Mouse (Mus musculus) heart, adult 11 months (tissue): ENCODE results near the gene Wdr76.

Source experiments
- DNase-seq: peaks from one replicate; pipeline ENCODE4 v3.0.0; 2022

Gene Wdr76

DNA sequence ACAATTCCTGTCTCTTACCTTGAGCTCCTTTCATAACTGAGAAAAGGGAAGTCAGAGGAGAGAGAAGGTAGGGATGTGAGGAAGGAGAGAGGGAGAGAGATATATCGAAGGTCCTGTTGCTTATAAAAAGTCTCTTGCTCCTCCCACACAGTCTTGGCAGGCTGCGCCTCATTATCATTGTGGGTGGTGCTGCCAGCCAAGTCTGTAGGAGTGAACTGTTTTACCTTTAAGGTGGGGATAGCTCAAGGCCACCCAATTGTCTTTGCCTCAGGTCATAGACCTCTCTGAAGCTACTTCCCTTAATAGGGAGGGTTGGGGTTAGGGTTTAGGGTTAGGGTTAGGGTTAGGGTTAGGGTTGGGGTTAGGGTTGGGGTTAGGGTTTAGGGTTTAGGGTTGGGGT is 15.5 kb downstream of the Wdr76 start:
- no peak for DNase-seq

DNA sequence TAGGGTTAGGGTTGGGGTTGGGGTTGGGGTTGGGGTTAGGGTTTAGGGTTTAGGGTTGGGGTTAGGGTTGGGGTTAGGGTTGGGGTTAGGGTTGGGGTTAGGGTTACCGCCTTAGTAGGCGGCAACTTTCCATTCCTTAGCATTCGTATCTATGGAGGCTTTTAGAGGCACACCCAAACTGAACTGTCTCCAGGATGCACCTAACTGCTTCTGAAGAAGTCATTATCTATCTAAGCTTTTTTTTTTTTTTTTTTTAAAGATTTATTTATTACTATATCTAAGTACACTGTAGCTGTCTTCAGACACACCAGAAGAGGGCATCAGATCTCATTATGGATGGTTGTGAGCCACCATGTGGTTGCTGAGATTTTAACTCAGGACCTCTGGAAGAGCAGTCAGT is 16.3 kb downstream of the Wdr76 start:
- DNase-seq, result peak; percentile 14

- peak; percentile 49 for DNase-seq
These were observed 18.5 kb downstream of the Wdr76 start for GRCm38 (mm10) chr2:121525056-121525455.

DNA sequence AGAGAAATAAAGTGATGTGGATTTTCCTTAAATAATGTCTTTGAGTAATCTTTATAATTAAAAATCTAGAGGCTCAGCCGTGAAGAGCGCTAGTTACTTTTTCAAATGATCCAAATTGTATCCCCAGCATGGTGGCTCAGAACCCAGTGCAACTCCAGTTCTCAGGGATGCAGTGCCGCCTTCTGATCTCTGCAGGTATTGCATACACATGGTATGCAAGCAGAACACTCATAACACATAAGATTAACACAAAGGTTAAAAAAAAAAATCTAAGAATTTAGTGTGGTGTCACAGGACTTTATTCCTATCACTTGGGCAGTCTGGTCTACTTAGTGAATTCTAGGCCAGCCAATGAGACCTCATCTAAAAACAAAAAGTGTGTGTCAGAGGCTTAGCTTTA is 38.3 kb downstream of the Wdr76 start:
- no peak for DNase-seq

DNA sequence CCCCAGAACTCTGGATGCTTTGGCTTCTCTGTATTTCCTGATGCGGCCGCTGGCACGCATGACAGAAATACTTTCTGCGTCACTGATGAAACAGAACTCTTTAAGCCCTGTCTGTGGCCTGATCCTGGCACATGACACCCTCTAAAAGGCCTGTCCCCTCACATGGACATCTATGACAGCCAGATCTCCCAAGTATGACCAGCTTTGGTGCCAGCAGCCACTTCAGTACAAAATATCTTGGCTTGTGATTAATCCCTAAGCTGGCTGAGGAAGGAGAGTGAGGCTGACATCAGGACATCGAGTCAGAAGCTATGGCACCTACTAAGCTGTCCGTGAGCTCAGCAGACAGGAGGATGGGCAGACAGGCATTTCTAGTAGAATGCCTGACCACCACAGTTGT is 43.1 kb downstream of the Wdr76 start:
- peak; percentile 98 for DNase-seq

GRCm38 (mm10) chr2:121551271-121551670 is 44.7 kb downstream of the Wdr76 start:
- DNase-seq, result peak; percentile 98

DNA sequence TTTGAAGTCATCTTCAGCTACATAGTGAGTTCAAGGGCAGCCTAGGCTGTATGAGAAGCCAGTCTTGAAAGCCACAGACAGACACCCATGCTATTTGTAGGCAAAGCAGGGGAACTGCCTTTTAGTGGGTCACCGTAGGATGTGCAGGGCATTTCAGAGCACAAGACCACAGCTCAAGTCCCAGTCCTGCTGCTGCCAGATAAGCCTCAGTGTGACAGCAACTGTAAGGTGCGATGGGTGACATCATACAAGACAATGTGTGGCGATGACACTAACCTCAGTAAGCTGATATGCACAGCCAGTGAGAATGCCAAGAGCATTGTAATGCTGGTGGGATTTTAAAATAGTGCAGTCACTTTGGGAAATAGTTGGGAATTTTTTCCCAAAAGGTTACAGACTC is 56.6 kb downstream of the Wdr76 start:
- no peak for DNase-seq

- DNase-seq, result no peak
These were observed 59.4 kb downstream of the Wdr76 start for GRCm38 (mm10) chr2:121565911-121566310.

GRCm38 (mm10) chr2:121570049-121570448 is 63.5 kb downstream of the Wdr76 start:
- no peak for DNase-seq

GRCm38 (mm10) chr2:121570999-121571655 is 64.6 kb downstream of the Wdr76 start:
- DNase-seq, result peak; percentile 90

DNA sequence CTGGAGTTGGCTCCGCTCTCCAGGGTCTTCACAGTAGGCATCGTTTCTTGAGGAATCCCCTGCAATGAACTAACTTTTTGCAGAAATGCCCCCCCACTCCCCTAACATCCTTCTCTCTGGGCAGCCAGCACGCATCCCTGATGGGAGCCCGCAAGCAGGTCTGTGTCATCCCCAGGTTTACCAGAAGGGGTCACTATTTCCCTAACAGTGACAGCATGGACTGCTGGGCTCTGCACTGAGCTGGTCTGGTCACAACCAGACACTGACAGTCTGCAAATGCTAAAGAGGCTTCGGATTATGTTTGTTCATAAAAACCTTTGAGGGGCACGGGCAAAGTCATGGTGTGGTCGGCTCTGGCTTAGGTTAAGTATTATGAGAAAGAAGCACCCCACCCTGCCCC is 65.3 kb downstream of the Wdr76 start:
- DNase-seq, result peak; percentile 96

DNA sequence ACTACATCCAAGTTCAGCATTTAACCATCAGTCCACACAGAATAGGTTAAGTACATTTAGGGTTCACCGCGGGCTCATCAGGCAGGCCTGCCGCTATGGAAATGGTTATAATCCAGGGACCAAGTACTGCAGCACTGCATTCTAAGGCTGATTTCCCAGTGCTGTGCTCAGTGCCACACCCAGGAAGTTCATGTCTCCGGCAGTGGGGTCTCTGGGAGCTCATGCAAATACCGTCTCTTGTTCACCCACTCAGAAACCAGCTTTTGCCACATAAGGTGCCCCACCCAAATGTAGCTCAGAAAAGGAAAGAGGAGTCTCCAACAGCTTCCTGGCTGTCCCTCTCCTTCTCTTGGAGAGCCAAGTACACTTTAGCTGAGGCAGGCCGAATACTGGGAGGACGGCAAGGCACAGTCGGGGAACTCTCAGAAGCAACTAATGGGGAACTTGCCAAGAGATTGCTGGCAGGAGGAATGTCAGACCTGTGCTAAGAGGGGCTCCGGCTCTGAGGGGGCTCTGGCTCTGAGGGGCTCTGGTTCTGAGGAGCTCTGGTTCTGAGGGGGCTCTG is 67.6 kb downstream of the Wdr76 start:
- peak; percentile 91 for DNase-seq

DNA sequence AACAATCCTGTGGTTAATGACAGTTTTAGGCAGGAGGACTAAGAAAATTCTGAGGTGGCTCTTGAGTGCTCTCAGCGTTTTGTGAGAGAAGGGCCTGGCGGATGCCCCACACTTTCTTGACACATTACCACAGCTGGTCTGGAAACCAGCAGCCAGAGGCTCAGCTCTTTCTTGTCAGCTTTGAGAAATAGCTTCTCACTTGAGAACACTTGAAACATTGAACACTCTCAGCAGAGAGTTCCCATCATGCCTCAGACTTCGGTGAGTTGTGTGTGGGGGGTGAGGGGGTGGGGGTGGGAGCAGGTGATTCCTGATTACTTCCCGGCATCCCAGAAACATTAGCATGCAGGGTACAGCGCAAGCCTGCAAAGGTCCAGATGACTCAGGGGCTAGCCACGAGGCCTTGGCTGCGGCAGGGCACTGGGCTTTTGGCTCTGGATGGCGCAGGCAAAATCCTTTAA is 69.2 kb downstream of the Wdr76 start:
- DNase-seq, result peak; percentile 90

DNA sequence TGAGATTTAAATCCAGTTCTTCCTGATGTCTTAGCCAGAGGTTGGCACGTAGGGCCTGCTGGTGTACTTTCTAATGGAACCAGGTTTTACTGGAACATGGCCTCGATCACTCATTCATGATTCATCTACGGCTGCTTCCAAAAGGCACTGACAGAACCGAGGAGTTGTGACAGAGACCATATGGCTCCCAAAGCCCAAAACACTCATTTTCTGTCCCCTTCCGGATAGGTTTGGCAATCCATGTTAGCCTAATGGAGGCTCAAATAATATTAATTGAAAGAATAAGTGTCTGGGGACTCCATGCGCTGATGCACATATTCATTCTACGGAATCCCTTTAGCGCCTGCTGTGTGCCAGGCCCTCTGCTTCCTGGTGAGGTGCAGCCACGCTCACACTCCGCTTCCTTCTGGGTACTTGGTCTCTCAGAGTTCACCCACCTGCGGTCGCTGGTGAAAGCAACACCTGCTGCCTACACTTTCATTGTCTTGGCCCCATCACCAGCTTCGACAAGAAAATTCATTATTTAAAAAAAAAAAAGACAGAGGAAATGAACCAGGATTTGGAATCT is 76.4 kb downstream of the Wdr76 start:
- peak; percentile 92 for DNase-seq

DNA sequence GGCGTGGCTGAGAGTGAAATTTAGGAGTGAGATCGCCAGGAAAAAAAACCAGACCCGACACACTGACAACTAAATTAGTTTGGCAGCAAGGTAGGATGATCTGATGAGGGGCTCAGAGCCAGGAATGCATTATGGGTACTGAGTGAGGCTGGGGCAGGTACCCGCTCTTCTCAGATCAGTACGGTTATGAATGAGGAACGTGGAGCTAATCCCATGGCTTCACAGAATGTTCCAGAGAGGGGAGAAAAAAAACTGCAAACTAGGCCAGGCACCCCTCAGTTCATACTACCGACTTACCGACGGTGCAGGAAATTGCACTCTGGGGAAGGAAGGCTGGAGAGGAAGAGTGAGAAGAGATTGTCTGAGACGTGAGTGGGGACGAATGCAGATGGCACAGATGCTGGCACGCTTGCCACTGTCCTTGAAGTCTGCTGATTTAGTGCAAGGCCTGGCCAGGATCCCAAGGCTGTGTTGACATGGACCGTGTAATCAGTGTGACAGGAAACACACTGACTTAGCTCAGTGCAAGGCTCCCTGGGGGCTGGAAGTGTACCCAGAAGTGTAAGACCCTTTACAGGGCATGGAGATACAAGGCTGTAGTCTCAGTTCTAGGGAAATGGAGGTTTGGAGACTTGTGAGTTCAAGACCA is 77.1 kb downstream of the Wdr76 start:
- DNase-seq, result peak; percentile 97

DNA sequence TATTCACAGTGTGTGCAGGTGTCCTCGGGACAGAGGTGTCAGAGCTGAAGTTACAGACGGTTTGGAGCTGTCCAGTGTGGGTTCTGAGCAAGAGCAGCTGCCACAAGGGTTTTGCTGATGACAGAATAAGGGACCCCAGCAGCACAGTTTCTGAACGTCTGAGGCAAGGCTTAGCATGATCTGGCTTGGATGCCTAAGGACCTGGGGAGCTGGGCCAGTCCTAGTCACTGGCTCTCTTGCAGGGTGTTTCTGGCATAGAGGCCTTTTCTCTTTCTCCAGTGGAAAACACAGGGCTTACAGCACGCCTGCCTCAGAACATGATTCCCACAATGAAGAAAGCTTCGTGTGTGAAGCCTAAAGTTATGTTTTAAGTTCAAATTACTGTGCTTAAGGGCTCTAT is 78.2 kb downstream of the Wdr76 start:
- peak; percentile 94 for DNase-seq

DNA sequence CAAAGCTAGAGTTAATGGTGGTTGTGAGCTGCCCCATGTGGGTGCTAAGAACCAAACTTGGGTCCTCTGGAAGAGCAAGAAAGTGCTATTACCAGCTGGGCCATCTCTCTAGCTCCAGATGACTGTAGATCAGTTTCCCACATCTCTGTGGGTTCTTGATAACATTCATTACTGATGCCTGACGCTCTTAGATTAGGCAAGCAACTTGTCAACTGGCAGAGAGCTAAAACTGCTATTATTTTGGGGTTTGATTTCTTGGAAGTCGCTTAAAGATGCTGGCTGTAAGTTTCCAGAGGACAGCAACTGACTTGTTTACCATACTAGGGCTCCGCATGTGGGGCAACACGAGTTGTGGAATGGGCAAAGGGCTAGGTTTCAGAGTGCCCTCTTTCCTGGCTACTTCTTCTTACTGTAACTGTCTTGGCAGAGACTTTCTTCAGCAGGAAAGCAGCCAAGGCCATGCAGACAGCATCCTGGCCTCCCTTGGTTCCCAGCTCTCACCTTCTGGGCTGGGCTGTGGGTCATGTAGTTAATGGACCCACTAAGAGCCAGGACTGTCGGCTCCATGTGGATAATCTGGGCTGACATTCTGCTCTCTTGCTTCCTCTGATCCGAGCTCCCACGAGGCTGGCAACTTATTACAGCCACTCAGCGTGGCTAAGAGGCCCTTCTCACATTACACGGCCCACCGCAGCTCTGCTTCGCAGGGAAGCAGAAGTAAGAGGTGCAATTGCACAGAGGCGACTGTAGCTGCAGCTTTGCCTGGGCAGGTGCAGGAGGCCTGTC is 81.2 kb downstream of the Wdr76 start:
- DNase-seq, result no peak

DNA sequence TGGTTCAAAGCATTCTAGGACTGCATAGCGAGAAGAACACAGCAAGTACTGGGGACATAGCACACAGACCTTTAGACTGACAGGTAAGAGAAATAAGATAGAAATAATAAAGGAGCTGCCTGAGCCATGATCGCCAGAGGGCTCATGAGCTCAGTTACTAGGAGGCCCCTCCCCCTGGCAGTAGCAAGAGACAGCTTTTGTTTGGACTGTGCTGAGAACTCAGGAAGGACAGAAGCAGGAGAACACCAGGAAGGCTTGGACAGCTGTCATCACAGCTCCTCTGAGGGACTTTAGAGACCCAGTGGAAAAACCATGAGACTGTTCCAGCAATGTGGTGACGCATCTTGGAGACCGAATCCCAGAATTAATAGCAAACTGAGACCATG is 81.8 kb downstream of the Wdr76 start:
- peak; percentile 97 for DNase-seq

DNA sequence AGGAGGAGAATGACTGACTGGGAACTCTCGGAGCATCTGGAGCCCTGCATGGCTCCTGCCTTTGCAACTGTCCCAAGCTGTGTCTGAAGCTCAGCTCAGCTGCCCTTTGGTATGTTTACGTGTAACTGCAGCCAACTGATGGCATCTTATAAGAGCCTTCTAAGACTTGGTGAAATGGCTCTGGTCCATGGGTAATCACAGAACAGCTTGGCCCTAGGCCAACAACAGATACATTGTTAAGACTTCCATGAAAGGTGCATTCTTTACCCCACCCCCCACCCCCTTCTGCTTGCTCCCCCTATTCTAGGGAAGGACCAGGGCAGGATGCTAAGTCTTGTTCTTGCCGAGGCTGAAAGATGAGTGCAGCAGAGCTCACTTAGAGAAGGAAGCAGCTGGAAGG is 87.6 kb downstream of the Wdr76 start:
- no peak for DNase-seq
